Mouse (Mus musculus) spleen, adult 18-20 months (tissue): ENCODE data around the gene Stpg2.
"Not testable (repeated sequence)": the region's sequence is repeated elsewhere in the genome, so short reads cannot be mapped to it uniquely, and the experiment has no call there.

Source experiments
- DNase-seq, 2 experiments: peaks; one replicate each; pipeline ENCODE4 v3.0.0; 2022; ENCODE audit warnings: mixed read lengths in 2 of 2

The Stpg2 gene

GRCm38 (mm10) chr3:139442170-139442569 lies 236.7 kb downstream of the Stpg2 start:
- DNase-seq: no peak

GRCm38 (mm10) chr3:139495939-139496338 lies 290.4 kb downstream of the Stpg2 start:
- DNase-seq: no peak

DNA sequence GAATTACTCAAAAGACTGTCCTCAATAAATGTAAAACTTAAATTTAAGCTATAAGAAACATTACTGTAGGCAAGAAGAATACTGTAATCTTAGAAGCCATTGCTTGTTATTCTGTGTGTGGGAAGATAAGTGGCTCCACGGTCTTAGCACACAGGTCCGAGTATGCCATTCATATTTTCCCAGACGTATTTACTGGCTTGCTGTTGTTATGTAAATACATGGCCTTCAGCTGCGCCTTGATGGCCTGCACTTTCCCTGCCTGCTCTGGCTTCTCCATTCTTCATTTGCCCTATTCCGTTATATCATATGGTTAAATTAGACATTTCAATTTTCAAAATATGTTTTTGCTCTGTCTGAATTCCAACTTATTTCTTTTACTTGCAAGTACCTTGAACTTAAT lies 296.7 kb downstream of the Stpg2 start:
- no peak for DNase-seq

GRCm38 (mm10) chr3:139509275-139509985 lies 303.9 kb downstream of the Stpg2 start:
- no peak for DNase-seq

DNA sequence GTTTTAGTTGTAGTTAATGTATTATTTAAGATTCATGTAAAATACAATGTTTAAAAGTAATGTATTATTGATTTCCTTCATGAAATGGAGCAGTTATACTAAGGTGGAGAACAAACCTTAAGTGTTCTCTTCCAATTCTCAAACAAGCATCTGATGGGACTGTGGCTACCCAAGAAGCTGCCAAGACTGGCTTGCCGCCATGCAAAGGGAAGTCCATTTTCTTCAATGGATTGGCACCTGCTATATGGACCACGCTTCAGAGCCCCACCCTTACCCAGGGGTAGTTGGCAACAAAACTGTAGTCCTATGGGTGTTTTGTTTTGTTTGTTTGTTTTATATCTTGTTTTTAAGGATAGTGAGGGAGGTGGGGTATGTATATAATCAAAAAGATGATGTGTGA lies 373.0 kb downstream of the Stpg2 start:
- no peak for DNase-seq

DNA sequence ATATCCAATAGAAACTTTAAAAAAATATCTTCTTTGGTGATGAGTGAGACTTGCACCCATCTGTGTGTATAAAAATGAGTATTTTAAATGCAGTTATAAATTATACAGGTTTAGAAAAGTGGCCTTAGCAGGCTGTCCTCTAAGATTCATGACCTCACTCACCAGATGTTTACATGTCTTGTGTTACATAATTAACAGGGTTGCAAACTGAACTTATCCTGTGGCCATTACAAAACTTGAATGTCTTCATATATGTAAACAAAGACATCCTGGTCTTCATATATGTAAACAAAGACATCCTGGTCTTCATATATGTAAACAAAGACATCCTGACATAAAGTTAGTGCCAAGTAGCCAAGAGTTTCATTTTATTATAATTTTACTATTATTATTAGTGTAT lies 375.8 kb downstream of the Stpg2 start:
- DNase-seq: no peak

- no peak for DNase-seq
These were observed 394.0 kb downstream of the Stpg2 start for GRCm38 (mm10) chr3:139599508-139599907.

GRCm38 (mm10) chr3:139608267-139608666 lies 402.8 kb downstream of the Stpg2 start:
- DNase-seq: not testable (repeated sequence)

DNA sequence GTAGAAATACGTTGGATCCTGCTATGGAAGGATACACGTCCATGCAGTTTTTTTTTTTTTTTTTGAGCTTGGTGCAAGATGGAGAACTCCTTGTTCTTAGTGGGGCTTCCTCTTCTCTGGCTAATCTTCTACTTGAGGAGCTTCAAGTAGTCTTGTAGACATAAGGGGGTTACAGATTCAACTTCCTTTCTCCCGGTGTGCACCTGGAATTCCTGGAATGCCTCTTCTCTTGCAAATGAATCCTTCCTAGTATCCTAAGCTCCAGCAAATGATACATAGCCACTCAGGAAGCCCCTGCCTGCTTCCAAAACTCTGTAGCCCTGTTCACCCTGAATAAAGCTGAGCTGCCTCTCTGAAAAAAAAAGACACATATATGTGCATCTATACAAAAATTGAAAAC lies 409.1 kb downstream of the Stpg2 start:
- no peak for DNase-seq

DNA sequence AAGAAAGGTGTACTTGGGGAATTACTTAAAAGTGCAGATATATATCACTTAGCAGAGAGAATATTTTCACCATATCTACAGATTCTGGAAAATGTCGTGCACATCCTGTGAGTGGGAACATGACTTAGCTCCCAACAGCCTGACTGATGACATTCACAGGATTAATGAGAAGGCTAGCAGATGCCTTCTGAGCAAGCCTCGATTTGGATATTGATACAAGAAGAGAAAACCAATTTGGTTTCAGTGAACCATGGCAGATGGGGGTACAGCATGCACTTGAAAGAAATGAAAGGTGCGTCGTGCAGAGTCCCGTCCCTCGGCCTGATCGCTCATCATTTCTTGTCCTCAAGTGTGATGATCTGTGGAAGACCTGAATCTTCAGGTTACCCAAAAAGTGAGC lies 410.3 kb downstream of the Stpg2 start:
- no peak for DNase-seq

DNA sequence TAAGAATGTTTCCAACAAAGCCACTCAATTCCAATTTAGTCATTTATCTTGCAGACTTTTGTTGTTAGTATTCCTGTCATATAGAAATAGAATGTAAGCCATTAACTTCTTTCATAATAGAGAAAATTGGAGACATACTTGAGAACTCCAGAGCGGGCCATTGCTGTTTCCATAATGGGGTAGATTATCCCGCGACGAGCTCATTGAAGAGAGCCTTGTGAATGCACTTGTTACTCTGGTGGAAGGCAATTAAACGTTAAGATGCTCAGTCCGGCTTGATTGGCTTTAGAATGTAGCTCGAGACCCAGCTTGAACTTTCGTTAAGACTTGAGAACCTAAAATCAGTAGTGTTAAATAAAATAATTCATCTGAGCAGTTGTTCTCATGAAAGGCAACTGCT lies 432.4 kb downstream of the Stpg2 start:
- DNase-seq: no peak

GRCm38 (mm10) chr3:139651505-139651904 lies 446.0 kb downstream of the Stpg2 start:
- DNase-seq: no peak

DNA sequence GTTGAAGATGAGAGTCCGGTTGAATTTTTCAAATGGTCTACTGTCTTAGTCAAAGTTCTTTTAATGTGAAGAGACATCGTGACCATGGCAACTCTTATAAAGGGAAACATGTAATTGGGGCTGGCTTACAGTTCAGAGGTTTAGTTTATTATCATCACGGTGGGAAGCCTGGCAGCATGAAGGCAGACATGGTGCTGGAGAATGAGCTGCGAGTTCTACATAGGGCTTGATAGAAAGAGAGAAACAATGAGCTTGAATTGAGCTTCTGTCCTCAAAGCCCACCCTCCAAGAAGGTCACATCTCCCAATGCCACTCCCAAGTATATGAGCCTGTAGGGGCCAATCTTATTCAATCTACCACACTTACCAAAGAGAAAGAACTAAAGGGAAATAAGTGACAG lies 453.9 kb downstream of the Stpg2 start:
- no peak for DNase-seq

GRCm38 (mm10) chr3:139662241-139662640 lies 456.7 kb downstream of the Stpg2 start:
- no peak for DNase-seq

DNA sequence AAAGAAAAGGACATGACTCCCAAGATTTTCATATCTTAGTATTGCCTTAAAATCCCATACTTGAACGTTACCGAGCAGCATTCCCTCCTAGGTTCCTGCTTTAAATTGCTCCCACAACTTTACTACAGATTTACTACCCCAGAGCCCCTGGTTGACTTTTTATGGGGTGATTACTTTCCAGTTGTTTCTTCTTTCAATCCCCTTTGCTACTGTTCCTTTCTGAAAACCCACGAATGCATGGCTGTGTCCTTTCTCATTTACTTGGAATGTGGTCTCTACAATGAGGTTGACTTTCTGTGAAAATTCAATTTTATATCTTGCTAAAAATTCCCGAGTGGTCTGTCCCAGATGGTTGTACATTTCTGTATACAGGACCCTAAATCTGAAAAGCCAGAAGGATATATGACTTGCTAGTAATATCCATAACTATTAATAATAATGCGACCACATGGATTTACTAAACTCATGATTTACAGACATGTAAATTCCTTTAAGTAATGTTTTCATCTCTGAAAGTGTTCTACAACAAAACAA lies 458.3 kb downstream of the Stpg2 start:
- no peak for DNase-seq

DNA sequence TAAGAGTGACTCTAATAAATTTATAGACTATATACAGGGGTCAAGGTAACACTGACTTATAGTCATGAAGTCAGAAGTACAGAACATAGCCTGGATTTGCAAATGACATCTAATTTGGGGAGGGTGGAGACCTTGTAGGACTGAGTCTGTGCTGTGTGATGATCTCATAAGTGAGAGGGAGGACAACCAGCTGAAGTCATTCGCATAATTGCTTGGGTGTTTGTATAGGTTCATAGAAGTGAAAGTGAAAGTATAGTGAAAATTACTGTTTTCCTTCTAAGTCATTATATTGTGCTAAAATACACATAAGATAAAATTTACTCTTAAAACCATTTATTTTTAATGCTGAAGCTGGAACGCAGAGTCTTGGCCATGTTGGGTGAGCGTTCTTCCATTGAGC lies 459.6 kb downstream of the Stpg2 start:
- DNase-seq: no peak

GRCm38 (mm10) chr3:139676192-139676591 lies 470.7 kb downstream of the Stpg2 start:
- DNase-seq: no peak

DNA sequence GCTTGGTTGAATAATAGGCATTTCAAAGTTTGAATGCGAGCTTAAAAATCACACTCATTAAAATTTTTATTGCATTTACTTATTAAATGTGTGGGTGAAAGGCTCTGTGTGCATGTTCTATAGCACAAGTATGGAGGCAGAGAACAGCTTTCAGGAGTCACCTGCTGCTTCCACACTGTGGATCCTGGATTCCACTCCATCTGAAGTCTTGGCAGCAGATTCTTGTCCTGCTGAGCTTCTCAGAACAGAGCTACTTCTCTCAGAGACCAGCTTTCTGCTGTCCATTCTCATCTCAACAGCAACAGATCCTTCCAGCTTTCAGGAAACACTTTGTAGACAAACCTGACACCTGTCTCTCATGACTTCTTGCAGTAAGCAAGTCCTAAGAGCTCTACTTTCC lies 471.2 kb downstream of the Stpg2 start:
- no peak for DNase-seq

- DNase-seq: not testable (repeated sequence)
These were observed 498.7 kb downstream of the Stpg2 start for GRCm38 (mm10) chr3:139704238-139704637.

DNA sequence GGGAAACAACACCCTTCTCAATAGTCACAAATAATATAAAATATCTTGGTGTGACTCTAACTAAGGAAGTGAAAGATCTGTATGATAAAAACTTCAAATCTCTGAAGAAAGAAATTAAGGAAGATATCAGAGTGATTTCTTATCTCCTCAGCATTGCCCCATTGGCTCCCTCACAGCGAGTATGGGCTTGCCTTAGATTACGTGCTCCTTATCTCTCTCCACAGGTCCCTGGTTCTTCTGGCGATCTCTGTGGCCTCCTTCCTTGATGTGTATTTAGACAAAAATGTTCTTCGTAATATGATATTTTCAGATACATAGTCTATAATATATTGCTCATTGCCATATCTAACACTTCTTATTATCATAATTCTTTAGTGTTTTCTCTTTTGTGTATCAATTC lies 501.9 kb downstream of the Stpg2 start:
- DNase-seq: not testable (repeated sequence)

- no peak for DNase-seq
These were observed 504.3 kb downstream of the Stpg2 start for GRCm38 (mm10) chr3:139709794-139710193.

GRCm38 (mm10) chr3:139728751-139729150 lies 523.3 kb downstream of the Stpg2 start:
- DNase-seq: no peak

GRCm38 (mm10) chr3:139729248-139729647 lies 523.8 kb downstream of the Stpg2 start:
- no peak for DNase-seq

DNA sequence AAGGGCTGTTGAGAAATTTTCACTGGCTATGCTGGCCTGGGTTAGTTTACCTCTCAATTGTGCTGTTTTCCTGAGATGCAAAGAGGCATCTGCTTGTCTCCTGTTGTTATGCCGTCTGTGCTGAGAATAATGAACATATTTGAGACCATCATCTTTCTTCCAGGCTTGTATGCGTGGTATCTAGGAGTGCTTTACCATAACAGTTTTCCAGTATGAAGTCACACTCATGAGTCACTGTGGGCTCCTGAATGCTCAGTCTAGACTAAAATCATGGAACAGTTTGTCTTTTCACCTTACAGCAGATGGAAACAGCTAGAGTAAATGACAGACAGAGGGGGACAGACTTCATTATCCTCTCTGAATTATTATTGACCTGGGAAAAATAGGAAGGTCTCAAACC lies 527.7 kb downstream of the Stpg2 start:
- no peak for DNase-seq

- DNase-seq: no peak
These were observed 533.9 kb downstream of the Stpg2 start for GRCm38 (mm10) chr3:139739388-139739787.
